Mouse (Mus musculus): ENCODE measurements around the gene Usp50.

Usp50 gene

DNA sequence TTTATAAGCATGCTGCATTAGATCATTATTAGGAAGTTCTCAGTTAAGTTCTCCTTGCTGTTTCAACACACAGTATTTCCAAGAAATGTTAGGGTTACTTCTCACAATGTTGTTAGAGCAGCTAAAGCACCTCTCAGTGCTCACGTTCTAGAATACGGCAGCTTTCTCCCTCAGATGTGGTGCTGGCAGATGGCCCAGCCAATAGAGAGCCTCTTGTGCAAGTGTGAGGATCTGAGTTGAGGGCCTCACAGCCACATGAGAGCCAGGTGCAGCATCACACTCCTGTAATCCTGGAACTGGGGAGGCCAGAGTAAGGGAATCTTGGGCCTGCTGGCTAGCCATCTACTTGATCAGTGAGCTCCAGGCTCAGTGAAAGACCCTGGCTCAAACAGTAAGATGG is 43.0 kb downstream of the Usp50 start:
- DNase-seq = no peak

DNA sequence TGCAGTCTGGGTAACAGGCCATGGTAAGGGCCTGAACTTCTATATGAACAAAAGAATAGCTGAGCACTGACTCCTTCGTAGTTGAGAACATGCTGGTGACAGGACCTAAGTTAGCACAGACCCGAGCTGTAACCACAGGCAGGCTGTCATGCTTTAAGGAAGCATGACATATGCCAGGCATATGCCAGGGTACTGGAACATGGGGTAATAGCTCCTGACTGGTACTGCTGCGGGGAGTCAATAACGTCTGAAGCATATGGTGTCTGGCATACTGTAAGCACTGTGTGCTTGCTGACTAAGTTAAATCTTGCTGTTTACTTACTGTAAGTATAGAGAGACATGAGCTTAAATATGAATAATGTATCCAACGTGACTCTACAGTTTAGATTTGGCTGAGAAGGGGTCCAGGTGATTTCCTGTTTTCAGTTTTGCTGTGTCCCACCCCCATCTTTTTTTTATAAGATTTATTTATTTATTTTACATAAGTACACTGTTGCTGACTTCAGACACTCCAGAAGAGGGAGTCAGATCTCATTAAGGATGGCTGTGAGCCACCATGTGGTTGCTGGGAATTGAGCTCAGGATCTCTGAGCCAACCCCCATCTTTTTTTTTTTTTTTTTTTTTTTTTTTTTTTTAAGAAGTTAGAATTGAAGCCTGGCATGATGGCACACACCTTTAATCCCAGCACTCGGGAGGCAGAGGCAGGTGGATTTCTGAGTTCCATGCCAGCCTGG is 47.8 kb downstream of the Usp50 start:
- DNase-seq = no peak

DNA sequence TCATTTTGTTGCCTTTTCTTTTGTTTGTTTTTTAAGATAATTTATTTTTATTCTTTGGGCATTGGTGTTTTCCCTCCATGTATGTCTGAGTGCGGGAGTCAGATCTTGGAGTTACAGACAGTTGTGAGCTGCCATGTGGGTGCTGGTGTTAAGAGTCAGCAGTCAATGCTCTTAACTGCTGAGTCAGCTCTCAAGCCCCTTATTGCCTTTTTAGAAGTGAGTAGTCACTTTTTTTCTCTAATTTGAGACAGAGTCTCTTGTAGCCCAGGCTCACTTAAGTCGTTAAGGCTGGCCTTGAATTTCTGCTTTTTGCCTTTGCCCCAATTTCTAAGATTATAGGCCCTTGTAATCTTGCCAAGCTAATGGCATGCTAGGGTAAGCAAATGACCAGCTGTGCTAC is 52.8 kb downstream of the Usp50 start:
- no peak for DNase-seq

DNA sequence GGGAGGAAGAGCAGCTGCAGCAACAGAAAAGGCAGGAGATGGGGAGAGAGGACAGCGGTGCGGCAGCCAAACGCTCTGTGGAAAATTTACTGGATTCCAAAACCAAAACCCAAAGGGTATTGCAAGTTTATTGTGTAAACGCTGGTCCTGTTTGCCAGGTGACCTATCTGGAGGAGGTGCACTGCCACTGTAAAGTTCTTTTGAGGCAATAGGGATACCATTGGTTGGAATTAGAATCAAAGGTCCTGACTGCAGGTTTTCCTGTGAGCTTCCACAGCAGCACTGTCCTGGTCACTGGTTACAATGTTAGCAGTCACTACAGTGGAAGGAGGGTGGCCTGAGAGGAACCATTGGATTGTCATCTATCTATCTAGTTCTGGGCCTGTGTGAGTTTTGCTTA is 54.1 kb downstream of the Usp50 start:
- no peak for DNase-seq

DNA sequence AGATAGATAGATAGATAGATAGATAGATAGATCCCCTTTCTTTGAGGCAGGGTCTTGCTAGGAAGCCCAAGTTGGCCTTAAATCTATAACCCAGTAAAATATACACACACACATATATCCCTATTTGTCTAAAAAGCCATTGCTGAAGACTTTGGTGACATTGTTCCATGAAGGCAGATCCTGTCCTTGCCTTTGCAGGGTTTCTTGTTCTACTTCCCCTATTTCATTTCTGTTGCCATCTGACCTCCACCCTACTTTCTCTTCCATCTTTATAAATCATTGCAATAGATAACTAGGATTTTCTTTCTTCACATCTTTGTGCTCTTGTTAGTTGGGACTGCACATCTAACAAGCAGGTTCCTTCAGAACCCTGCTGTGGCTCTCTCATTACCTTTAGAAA is 70.3 kb downstream of the Usp50 start:
- no peak for DNase-seq

DNA sequence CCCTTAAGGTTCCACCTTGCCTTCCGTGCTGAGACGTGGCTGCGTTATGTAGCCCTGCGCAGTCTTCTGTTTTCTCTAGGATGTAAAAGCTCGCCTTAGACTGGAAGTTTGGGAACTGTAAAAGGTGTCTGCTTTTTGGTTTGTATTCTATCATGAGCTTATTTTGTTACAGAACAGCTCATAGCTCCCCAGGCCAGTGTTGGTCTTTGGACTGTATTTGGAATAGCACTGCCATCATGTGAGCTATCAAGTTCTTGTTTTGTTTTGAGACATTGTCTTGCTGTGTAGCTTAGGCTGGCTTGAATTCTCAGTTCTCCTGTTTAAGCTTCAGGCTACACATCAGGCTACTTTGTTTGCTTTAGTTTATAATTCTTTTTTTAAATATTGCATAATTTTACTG is 70.7 kb downstream of the Usp50 start:
- no peak for DNase-seq

DNA sequence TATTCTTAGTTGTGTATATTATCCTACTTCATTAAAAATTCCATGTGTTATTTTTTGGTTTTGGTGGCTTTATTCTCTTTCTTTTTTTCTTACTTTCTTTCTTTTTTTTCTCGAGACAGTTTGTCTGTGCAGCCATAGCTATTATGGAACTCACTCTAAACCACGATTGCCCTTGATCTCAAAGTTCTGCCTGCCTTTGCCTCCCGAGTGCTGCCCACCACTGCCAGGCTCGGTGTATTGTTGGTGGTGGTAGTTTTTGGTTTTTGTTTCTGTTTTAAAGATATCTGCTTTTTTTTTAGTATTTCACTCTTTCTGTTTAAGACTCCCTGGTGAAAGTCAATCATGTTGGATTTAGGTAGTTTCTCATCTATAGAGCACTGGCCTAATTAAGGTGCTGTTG is 74.9 kb downstream of the Usp50 start:
- DNase-seq = no peak

DNA sequence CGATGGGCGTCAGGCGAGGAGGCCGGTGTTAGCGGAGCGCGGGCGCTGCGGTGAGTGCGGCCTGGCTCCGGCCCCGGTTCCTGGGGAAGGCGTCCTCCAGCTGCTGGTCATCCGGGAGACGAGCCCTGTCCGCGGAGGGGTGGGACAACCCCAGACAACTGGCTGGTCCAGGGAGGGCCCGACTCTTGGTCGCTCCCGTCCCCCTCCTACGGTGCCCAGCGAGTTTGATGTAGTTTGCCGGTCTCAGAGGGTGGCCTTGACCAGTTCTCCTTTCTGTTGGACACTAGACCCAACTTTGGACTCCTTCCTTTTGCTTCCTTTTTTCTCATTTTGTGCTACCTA is 75.9 kb downstream of the Usp50 start:
- no peak for DNase-seq

DNA sequence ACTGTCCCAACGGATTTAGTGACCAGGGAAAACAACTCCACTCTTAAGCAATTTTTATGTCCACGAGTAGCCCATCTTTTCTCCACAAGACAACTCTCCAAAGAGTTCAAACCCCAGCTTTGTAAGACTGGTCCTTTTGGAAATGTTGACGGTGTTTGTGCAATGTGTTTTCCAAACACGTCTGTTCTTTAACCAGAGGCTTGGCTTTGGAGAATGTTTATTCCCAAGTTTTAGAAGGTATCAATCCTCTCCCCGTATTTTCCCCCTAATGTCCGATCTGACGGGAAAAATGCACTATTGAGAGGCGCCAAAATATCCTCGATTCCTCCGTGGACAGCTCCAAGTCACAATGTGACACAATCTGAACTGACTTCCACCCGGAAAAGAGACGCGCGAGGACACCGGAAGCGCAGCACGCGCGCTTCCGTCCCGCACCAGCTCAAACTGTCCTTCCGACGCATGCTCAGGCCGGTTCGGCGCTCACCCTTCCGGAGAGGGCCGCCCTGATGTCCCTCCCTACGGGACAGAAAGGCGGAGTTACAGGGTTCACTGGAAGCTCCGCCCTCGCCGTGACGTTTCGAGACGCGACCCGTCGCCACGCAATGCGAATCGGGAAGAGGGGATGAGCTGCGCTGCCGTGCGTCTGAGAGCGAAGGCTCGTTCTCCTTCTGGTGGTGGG is 76.4 kb downstream of the Usp50 start, which contains the start of gene Usp8:
TSS of gene Usp8 (plus strand) at position 570 of the 679 bp plus-strand sequence.
- peak; percentile 98 for DNase-seq

DNA sequence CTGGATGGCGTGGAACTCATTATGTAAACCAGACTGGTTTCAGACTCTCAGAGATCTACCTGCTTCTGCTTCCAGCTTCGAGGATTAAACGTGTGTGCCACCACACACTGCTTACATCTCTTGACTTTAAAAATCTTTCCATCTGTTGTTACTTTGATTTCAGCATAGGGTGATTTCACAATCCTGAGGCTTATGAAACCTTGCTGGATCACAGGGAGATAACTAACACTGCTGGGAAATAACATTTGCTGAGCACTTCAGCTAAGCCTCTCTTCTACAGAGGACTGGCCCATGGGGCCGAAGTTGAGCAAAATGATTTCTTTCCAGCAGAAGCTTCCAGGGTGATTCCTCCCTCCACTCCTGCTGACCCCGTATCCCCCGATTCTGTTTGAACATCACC is 88.0 kb downstream of the Usp50 start:
- DNase-seq = no peak

DNA sequence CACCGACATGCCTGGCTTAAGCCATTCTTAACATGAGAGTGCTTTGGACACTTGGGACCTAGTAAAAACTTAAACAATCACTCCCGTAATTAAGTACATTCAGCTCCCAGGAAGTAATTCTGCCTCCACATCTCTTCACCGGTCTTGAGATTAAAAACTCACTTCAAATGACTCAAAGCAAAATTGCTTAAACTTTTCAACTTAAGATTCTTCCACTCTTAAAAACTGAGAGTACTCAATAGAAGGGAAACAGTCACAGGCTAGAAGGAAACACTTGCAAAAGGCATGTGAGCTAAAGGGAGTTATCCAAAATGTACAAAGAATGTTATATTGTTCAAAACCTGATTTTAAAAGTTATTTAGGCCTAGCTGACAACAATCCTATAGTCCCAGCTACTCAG is 92.0 kb downstream of the Usp50 start:
- DNase-seq = no peak

DNA sequence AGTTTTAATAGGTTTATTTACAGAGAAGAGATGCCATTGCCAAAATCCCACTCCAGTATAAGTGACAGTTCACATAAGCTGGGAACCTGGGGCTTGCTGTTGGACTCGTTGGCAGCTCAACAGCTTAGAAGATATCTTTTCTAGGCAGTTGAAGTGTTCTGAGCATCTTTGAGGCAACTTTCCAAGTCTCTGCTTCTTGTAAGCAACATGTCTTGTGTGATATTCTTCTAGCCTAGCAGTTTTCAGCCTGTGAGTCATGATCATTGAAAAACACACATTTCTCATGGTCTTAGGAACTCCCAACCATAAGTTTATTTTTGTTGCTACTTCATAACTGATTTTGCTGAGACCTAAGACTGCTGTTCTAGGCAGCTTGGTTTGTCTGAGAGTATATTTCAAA is 100.3 kb downstream of the Usp50 start:
- no peak for DNase-seq

DNA sequence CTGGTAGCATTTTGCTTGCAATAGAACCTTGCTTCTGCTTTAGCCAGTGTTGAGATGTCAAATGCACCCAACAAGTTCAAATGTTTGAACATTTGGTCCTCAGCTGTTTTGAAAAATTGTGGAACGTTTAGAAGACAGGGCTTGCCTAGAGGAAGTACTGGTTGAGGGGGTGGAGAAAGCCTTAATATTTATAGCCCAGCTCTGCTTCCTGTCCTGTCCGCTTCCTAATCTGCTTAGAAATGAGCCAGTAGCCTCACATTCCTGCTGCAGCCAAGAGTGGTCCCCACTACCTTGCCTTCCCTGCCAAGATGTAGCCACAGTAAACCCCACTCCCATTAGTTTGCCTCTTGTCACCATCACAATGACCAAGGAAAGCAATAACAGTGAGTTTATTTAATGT is 100.9 kb downstream of the Usp50 start:
- no peak for DNase-seq

DNA sequence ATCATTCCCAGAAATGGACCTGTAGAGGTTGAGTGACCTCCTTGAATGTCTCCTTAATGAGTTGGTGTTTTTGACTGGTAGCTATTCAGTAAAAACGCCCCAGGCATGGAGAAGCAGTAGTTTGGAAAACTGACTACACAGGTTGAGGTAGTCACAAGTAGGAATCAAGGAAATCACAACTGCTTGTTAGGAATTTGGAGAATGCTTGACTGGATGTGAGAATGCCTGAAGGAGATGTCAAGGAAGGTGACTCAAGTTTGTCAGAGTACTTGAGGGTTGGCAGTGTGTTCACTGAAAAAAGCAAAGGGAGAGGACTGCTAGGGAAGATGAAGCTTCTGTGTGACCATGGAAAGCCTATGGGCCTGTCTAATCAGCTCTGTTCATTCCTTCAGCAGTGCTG is 105.9 kb downstream of the Usp50 start:
- DNase-seq = no peak

DNA sequence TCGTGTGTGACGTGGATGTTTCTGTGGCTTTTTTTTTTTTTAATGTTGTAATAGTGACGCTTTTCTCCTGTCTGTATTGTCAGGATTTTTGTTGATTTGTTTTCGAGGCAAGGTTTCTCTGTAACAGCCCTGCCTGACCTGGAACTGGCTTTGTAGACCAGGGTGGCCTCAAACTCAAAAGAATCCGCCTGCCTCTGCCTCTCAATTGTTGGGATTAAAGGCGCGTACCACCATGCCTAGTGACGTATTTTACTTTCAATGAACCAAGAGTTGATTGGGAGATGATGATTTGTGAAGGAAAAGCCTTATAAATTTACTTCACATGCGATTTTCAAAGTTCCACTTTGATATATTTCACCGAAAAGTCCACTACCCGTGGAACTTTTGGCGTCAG is 107.2 kb downstream of the Usp50 start, which contains the start of gene Gabpb1:
TSS of gene Gabpb1 (minus strand) at position 216 of the 394 bp plus-strand sequence.
- no peak for DNase-seq

DNA sequence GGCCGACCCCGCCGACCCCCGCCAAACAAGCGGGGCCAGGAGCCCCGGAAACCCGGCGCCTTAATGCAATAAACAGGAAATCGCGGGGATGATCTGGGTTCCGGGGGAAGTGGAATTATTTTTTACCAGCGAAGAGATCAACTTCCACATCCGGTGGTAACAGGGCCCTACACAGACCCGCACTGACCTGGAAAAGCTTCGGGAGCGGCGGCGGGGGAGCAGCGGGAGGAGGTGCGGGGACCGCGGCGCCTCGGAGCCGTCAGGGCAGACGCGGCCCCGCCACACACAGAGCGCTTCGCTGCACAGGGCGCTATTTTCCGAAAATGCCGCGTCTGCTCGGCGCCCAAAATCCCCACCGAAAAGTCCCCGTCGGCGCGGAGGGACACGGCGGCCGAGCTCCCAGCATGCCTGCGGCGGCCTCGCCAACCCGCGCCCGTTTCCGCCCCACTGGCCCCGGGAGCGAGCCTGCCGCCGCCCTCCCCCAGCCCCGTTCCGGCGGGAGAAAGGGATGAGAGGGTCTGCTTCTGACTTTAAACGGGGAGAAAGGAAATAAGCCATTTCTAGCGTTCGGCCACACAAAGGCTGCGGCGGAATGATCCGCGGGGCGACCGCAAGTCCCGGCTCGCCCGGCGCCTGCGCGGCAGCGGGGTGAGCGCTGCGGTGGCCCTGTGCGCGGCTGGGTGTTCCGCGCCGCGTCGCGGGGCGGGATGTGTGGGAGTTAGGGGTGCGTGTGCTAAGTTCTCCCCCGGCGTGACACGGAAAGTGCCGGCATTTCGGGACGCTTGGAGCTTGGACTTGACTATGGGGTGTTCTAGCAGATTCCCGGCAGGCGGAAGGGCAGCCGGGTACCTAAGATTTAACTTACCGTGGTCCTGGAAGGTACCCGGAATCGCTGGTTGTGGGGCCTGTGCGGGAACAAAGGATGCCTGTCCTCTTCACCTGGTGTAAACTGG is 107.8 kb downstream of the Usp50 start:
- peak; percentile 88 for DNase-seq

DNA sequence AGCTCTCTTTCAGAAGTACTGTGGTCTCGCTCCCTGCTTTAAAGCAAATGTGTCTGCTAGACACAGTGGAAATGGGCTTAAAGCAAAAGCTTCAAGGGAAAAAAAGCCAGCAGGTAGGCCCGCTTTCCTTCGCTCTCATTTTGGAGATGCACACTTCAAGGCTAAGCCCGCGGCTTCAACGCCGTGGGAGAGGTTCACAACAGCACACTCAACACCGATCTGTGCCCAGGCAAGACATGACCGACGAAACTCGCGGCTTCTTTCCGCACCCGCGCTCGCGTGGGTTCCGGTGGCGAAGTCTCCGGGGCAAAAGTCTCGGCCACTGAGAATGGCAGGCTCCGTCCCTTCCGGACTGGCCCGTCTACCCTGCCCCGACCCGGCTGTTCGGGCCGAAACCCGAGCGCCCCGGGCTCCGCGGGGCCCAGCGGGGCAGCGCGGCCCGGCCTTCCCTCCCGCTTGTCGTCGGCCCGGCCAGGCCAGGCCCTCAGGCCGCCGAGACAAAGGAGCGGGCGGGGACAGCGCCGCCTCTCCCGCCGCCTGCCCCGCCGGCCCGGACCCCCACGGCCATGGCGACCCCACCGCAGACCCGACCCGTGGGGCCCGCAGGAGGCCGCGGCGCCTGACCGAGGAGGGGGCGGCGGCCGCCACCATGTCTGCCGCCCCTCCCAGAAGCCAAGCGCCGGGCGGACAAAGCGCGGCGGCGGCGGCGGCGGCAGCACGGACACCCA is 108.7 kb downstream of the Usp50 start:
- peak; percentile 54 for DNase-seq

DNA sequence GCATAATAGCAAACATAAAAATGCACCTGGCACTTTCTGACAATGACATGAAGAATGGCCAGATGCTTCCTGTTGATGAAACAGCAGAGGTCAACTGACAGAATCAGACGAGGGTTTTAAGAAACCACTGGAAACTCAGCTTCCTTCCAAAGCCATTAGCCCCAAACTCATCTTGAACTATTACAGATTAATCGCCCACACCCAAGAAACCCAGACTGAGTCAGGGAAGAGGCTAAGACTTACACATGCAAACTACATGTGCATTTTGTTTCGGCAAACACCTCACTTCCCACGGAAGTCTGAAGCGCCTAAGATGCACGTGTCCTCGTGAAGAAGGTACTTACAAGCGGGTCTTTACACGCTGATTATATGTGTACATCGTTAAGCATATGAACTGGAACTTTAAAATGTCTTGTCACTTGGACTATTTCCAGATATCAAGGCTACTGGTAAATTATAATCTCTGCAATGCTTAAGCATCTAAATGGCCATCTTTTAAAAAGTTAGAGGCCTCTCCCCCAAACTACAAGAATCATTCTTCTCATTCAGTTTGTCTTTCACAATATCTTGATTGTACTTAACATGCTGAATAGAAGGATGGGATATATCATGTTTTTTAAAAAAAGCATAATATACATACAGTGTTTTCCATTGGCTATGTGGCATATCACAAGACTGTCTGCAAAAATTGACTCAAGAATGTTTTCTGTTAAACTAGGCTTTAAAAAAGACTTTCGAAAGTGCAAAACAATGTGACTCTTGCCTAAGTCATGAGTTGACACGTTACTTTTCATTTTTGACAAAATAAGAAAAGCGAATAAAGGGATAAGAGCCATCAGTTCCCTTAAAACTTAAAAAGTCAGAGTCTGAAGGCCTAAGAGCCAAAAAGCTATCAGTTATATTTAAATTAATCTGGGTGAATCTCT is 109.7 kb downstream of the Usp50 start:
- DNase-seq = no peak

DNA sequence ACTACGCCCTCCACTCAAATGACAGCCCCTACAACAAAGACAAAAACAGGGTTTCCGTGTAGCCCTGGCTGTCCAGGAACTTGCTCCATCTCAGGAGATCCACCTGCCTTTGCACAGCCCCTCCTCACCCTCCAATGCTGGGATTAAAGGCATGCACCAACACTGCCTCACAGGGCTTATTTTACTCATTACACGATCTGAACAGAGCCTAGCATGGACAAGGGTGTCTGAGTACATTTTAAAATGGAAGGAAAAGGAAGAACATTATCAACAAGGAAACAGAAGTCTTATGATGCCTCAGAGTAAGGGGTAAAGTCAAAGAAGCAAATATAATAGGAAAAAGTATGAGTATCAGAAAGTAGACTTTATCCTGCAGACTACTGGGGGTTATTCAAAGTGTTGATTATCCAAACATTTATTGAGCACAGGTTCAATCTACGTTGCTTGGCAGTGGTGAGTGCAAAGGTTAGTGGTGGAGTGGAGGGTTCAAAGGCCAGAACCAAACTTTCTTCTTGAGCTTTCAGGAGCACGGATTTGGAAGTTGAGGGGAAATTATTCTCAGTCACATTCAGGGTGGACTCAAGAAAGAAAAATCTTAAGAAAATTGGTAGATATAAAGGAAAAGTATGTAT is 114.5 kb downstream of the Usp50 start:
- DNase-seq = no peak

DNA sequence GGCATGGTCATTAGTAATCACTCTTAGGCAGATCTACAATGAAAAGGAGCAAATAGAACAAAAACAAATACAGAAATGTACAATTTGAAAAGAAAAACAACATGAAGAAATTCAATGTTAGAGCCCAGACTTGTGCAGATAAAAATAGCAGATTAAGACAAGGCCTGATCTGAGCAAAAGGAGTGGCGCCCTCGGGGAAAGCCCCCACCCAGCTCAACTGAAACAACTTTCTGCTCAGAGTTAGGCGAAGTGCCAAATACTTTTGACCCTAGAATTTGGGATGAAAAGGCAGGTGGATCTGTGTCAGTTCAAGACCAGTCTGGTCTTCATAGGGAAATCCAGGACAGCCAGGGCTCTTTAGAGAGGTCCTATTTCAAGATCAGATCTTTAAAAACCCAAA is 117.3 kb downstream of the Usp50 start:
- DNase-seq = no peak

DNA sequence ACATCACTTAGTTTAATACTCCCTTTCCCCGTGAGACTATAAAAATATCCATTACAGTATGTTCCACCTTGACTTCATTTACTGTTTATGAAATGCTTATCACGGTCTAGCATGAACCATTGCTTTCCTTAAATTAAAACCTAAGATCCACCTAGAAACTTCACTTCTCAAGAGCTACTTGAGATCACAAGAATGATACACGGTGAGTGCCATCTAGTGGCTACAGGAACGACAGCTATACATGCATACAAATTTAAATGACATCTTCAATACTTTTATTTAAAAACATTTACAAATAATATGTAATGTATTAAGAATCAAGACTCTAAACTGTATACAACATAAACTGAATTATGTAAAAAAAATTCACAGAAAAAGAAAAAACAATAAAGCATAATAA is 119.8 kb downstream of the Usp50 start:
- DNase-seq = no peak

Measured in liver (tissue).